Mouse (Mus musculus) liver, embryonic 14.5 days (tissue): ENCODE results near the gene Snapin. TPM values are rescaled to one million over a fixed set of nuclear protein-coding genes. Genes with fewer than 3 reads are reported as not detected.

Experiments used
- ATAC-seq: fragments of 200-750 bp; cut with Nextera tagmentation; 2 replicates; pipeline ENCODE4 v1.8.0; 2017; ENCODE audit warnings: moderate number of reproducible peaks, mild to moderate bottlenecking, moderate library complexity; ENCODE audit not compliant: insufficient read depth
- DNase-seq, 3 experiments: peaks; one replicate each; pipeline ENCODE4 v3.0.0-alpha.2; 2012 to 2013; ENCODE audit warnings: low read depth in 3 of 3, low spot score in 3 of 3
- H3K27ac ChIP-seq: fragments of 300-500 bp; sonication (generic); 2 replicates; pipeline ENCODE4 v1.5.1; 2014; ENCODE audit warnings: moderate library complexity, mild to moderate bottlenecking, control low read depth, inconsistent platforms
- H3K27me3 ChIP-seq: fragments of 300-500 bp; sonication (generic); 2 replicates; pipeline ENCODE4 v1.6.1; 2014; ENCODE audit warnings: mild to moderate bottlenecking, low read length, moderate library complexity; ENCODE audit not compliant: control insufficient read depth, insufficient read depth
- H3K36me3 ChIP-seq: fragments of 300-500 bp; sonication (generic); replicated peaks from 2 replicates; pipeline ENCODE4 v1.6.1; 2014; ENCODE audit warnings: low read depth; ENCODE audit not compliant: control insufficient read depth, insufficient read depth
- H3K4me1 ChIP-seq, 2 experiments: fragments of 200-500 bp in 1 of 2; fragments of 300-500 bp in 1 of 2; sonication (generic) in 1 of 2; replicated peaks; 2 replicates each; pipeline ENCODE4 v1.6.1; 2012 to 2014; ENCODE audit warnings: antibody characterized with exemption in 1 of 2, inconsistent platforms in 1 of 2, low read length in 1 of 2; ENCODE audit not compliant: control insufficient read depth in 2 of 2, insufficient read depth in 2 of 2
- H3K4me2 ChIP-seq: fragments of 300-500 bp; sonication (generic); 2 replicates; pipeline ENCODE4 v1.6.1; 2014; ENCODE audit warnings: low read depth, mild to moderate bottlenecking, control low read depth, moderate library complexity
- H3K4me3 ChIP-seq, 2 experiments: fragments of 200-500 bp in 1 of 2; fragments of 300-500 bp in 1 of 2; sonication (generic) in 1 of 2; 2 replicates each; pipeline ENCODE4 v1.5.1; 2012 to 2014; ENCODE audit warnings: low read depth in 2 of 2, low read length in 2 of 2, mild to moderate bottlenecking in 2 of 2, control low read depth in 1 of 2, inconsistent platforms in 1 of 2, moderate library complexity in 1 of 2; ENCODE audit not compliant: insufficient read depth in 1 of 2
- H3K9ac ChIP-seq: fragments of 300-500 bp; sonication (generic); replicated peaks from 2 replicates; pipeline ENCODE4 v1.6.1; 2014; ENCODE audit warnings: mild to moderate bottlenecking, control low read depth, moderate library complexity
- H3K9me3 ChIP-seq: fragments of 300-500 bp; sonication (generic); 2 replicates; pipeline ENCODE4 v1.6.1; 2016; ENCODE audit warnings: low read length, mixed read lengths; ENCODE audit not compliant: control insufficient read depth
- CTCF ChIP-seq: IDR thresholded peaks from 2 replicates; pipeline ENCODE4 v1.5.1; 2016; ENCODE audit warnings: antibody characterized with exemption, low read depth, control low read depth
- EP300 ChIP-seq: IDR thresholded peaks from 2 replicates; pipeline ENCODE4 v1.6.1; 2016; ENCODE audit warnings: antibody characterized with exemption, low read depth
- WGBS: fragments of 180-500 bp; shearing (Covaris S2); extraction: QIAGEN DNeasy Blood & Tissue Kit; methylation state at CpG from one replicate; pipeline ENCODE4 v1.1.7; 2014; ENCODE audit not compliant: insufficient replicate concordance; 5-methylcytosine and 5-hydroxymethylcytosine counted together
- polyA plus RNA-seq, 2 experiments: library from polyadenylated mRNA; depleted of rRNA in 1 of 2; stranded (reverse) in 1 of 2; unstranded in 1 of 2; fragments of >200 nt; fragmentation: Nextera tagmentation in 1 of 2; extraction: Ambion mirVana in 1 of 2; gene quantifications; 2 replicates each; pipeline versions ENCODE4 v1.2.1 to v1.2.3; 2012 to 2014

The Snapin gene
- 7.4 and 9.3 TPM in 2 replicates for polyA plus RNA-seq (2012; rRNA removed)
- polyA plus RNA-seq (2014; fragmentation: Nextera tagmentation; extraction: Ambion mirVana): 17.0 and 18.7 TPM in 2 replicates

DNA sequence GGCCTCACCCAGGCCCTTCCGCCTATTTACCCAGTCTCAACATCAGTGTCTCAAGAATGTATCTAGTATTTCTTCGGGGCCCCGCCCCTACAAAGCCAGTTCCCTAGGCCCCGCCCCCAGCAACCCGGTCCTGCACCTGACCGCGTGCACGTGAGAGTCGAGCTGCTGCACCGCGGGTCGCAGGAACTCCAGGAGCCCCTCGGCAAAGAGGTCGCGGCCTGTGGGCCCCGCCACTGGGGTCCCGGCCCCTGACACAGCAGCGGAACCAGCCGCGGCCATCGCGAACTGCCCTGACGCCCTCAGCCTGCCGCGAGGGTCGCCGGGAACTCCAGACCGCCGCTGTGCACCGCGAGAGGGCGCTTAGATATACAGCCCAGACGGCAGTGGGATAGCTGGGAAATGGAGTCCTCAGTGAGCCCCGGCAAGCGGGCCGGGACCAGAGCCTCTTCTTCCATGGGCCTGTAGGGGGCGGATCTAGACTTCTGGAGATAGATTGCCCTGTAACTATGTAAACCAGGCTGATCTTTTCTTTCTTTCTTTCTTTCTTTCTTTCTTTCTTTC is at the start of gene Snapin:
Snapin (minus strand) TSS at position 338 of the 561 bp plus-strand sequence.
- peaks cover 3 to 10% of the 10 kb centered on the region in 2 experiments; a peak in 3 of 4 replicates for H3K4me1 ChIP-seq
- peak; percentile 99 for ATAC-seq
- WGBS: under 1% methylated on average over 37 of the region's 37 CpGs
- peak within 1 kb of the TSS; percentile 73 to 85 for H3K4me3 ChIP-seq
- peak within 1 kb of the TSS; percentile 68 for H3K4me2 ChIP-seq
- no peak for TF ChIP-seq EP300
- TF ChIP-seq CTCF: peak; percentile 91
- no peaks in the 10 kb centered on the region for H3K9me3 ChIP-seq
- peak; percentile 89 to 92 (median 90) for DNase-seq
- H3K27me3 ChIP-seq: no peaks in the 10 kb centered on the region
- H3K9ac ChIP-seq: peak within 1 kb of the TSS; percentile 80
- H3K27ac ChIP-seq: peak within 1 kb of the TSS; percentile 23
- H3K36me3 ChIP-seq: peaks cover 31% of the 10 kb centered on the region

DNA sequence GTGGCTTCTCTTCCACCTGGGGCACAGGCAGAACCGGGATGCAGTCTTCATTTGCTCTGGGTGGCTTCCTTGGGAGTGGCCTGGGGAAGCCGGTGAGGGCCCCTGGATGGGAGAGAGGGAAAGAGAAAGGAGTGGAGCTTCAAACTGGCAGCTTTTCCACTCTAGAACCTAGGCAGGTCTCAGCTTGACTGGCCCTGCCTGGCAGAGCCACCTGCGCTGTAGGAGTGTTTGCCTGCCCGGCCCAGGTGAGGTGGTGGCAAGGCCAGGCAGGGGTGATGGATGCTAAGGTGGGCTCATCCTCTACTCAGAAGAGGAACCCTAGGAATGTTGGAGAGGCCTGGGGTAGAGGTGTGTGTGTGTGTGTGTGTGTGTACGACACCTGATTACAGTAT is 47.1 kb upstream of the Snapin start:
- H3K4me2 ChIP-seq: peak overlapping the region; percentile 34
- peak overlapping the region; percentile 22 to 30; a peak in 3 of 4 replicates for H3K4me3 ChIP-seq
- TF ChIP-seq EP300 (no peak), CTCF (no peak)
- H3K9me3 ChIP-seq: no peaks in the 10 kb centered on the region
- ATAC-seq (no peak), DNase-seq (no peak)
- H3K36me3 ChIP-seq: no peaks in the 10 kb centered on the region
- 54% methylated on average over 5 of the region's 5 CpGs for WGBS
- no peaks in the 10 kb centered on the region for H3K27me3 ChIP-seq
- no peak overlapping the region for H3K27ac ChIP-seq
- H3K4me1 ChIP-seq: peaks cover 0 to 3% of the 10 kb centered on the region in 2 experiments; a peak in 1 of 4 replicates
- no peak overlapping the region for H3K9ac ChIP-seq

DNA sequence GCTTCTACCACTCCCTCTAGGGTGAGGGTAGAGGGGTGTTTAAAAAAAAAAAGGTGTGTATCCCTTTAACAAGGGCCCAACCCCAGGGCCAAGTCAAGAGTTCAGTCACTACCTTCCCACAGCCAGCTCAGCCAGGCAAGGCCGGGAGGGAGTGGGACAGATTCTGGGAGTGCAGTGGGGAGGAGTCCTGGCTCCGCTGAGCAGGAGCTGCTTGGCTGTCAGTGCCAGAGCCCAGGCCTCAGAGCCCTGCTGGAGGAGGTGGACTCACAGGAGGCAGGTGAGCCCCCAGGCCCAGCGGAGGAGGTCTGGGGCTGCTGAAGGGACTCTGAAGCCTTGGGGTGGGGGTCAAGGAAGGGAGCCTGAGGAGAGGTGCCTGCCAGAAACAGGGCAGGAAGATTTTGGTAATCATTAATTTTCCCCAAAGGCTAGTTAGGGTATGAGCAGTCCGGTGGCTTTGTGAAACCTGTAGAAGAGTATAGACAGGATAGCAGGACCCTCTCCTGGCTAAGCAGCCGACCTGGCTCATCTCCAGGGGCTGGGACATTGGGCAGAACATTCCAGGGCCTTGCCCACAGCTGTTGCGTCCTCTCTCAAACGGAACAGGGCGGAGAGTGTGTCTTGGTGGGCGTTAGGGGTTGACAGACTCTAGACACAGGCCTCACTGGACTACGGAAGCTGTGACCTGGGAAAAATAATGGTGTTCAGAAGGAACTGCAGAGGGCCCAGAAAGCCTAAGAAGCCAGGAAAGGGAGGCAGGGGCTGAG is 46.5 kb upstream of the Snapin start, which contains the start of gene S100a16:
S100a16 (plus strand) TSS at position 114 of the 764 bp plus-strand sequence.
- ATAC-seq (peak; percentile 57; the same call in 1 of the 2 replicates), DNase-seq (peak in 1 of 3 experiments; percentile 12)
- 49% methylated on average over 10 of the region's 10 CpGs for WGBS

GRCm38 (mm10) chr3:90535446-90535845 is 44.6 kb upstream of the Snapin start:
- Histone ChIP-seq H3K27ac (no peak overlapping the region), H3K4me1 (peaks cover 0 to 3% of the 10 kb centered on the region in 2 experiments; a peak in 1 of 4 replicates), H3K4me3 (no peak overlapping the region), H3K9me3 (no peaks in the 10 kb centered on the region), H3K36me3 (no peaks in the 10 kb centered on the region), H3K9ac (no peak overlapping the region), H3K4me2 (no peak overlapping the region), H3K27me3 (no peaks in the 10 kb centered on the region)
- TF ChIP-seq EP300 (no peak), CTCF (no peak)
- WGBS: 43% methylated on average over 1 of the region's 1 CpGs
- ATAC-seq: no peak
- DNase-seq: no peak

More for the DNA sequence above, 46.5 kb upstream of the Snapin start, which contains the start of gene S100a16:
- Histone ChIP-seq H3K9me3 (no peaks in the 10 kb centered on the region), H3K27ac (no peak within 1 kb of the TSS), H3K36me3 (no peaks in the 10 kb centered on the region), H3K4me3 (peak within 1 kb of the TSS; percentile 22 to 30; a peak in 3 of 4 replicates), H3K4me1 (peaks cover 0 to 3% of the 10 kb centered on the region in 2 experiments; a peak in 1 of 4 replicates), H3K9ac (no peak within 1 kb of the TSS), H3K27me3 (no peaks in the 10 kb centered on the region), H3K4me2 (peak within 1 kb of the TSS; percentile 34)
- no peak for TF ChIP-seq EP300
- no peak for TF ChIP-seq CTCF

DNA sequence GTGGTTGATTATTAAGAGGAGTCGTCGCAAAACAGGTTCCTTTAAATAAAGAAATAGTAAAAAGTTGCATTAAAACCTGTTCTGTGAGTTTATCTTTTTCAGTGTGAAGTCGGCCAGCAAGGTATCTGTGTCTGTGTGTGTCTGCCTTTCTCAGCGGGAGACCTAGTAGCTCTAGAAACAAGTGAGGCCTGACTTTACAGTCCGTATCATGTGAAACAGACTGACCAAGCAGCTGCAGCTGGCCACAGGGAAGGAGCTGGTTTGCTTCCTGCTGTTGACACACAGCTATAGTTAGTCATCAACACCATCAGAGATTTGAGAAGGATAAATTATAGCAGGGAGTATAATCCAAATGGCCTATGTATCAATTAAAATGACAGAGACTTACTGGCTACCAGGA is 40.9 kb upstream of the Snapin start:
- Histone ChIP-seq H3K27ac (no peak overlapping the region), H3K27me3 (no peaks in the 10 kb centered on the region), H3K9ac (no peak overlapping the region), H3K36me3 (no peaks in the 10 kb centered on the region), H3K4me1 (no peaks in the 10 kb centered on the region), H3K4me3 (no peak overlapping the region), H3K4me2 (no peak overlapping the region), H3K9me3 (no peaks in the 10 kb centered on the region)
- DNase-seq: no peak
- 54% methylated on average over 5 of the region's 5 CpGs for WGBS
- TF ChIP-seq CTCF (no peak), EP300 (no peak)
- ATAC-seq: no peak
